Mouse (Mus musculus): ENCODE results near the gene Gm42906. TPM values are rescaled to one million over a fixed set of nuclear protein-coding genes. Genes with fewer than 3 reads are reported as not detected.

Gene Gm42906
- total and polyA plus RNA-seq, 3 experiments: not detected

- no peak overlapping the region for H3K4me3 ChIP-seq (replicated peaks in 1 of 3; ENCODE audit: low read depth in 2 of 3, low read length in 2 of 3, poor library complexity in 1 of 3)
- H3K9me3 ChIP-seq (replicated peaks; ENCODE audit: low read length): no peaks in the 10 kb centered on the region
- H3K36me3 ChIP-seq (replicated peaks in 1 of 2; ENCODE audit: control insufficient read depth in 1 of 2, insufficient read depth in 1 of 2, low read length in 1 of 2): no peaks in the 10 kb centered on the region
- no peak overlapping the region for H3K27ac ChIP-seq (ENCODE audit: insufficient read depth, low read depth)
- H3K4me1 ChIP-seq (ENCODE audit: control insufficient read depth in 1 of 2, insufficient read depth in 2 of 2): 0 out of 4 replicates have a peak, but pooled peaks cover 0 to 3% of the 10 kb centered on the region in 2 experiments
- no peak for DNase-seq (ENCODE audit: extremely low read depth)
- H3K79me2 ChIP-seq (replicated peaks; ENCODE audit: control insufficient read depth, extremely low read depth, insufficient read depth, poor library complexity, severe bottlenecking): no peaks in the 10 kb centered on the region
- H3K9ac ChIP-seq (ENCODE audit: insufficient read depth, low read depth): no peak overlapping the region
- no peaks in the 10 kb centered on the region for H3K27me3 ChIP-seq (replicated peaks)
- TF ChIP-seq NELFE (IDR thresholded peaks at IDR 0.05; ENCODE audit: low read depth, low read length) (no peak), CTCF (conservative IDR thresholded peaks at IDR 0.05 in 1 of 2, IDR thresholded peaks at IDR 0.05 in 1 of 2; ENCODE audit: low read depth in 2 of 2, low read length in 2 of 2) (no peak), ETS1 (conservative IDR thresholded peaks at IDR 0.05; ENCODE audit: low read depth, low read length) (no peak), MAZ (IDR thresholded peaks at IDR 0.05; ENCODE audit: low read depth, low read length) (no peak), CHD1 (IDR thresholded peaks at IDR 0.05; ENCODE audit: low read depth, low read length) (no peak), POLR2AphosphoS2 (IDR thresholded peaks at IDR 0.05; ENCODE audit: low read depth, low read length) (no peak), ZMIZ1 (IDR thresholded peaks at IDR 0.05; ENCODE audit: low read depth, low read length) (no peak), RAD21 (IDR thresholded peaks at IDR 0.05; ENCODE audit: low read depth, low read length) (no peak), SMC3 (IDR thresholded peaks at IDR 0.05; ENCODE audit: low read depth, low read length) (no peak), POLR2A (IDR thresholded peaks at IDR 0.05; ENCODE audit: low read depth, low read length) (no peak)
- in situ Hi-C loops (cut with MboI; ENCODE audit: low pct_ligation_motif_present, low pct_unique_long_range_greater_than_20kb, low sequenced_read_pairs): no loop called here
- dilution Hi-C loops (cut with MboI; ENCODE audit: extremely low pct_ligation_motif_present, extremely low pct_unique_long_range_greater_than_20kb, low sequenced_read_pairs): no loop called here
- no peak overlapping the region for H3K4me2 ChIP-seq (ENCODE audit: insufficient read depth, low read depth, poor library complexity, severe bottlenecking)
Measured at GRCm38 (mm10) chr5:151188659-151189058, 239.3 kb downstream of the Gm42906 start.

- no peaks in the 10 kb centered on the region for H3K79me2 ChIP-seq (replicated peaks; ENCODE audit: control insufficient read depth, extremely low read depth, insufficient read depth, poor library complexity, severe bottlenecking)
- no peaks in the 10 kb centered on the region for H3K9me3 ChIP-seq (replicated peaks; ENCODE audit: low read length)
- no peaks in the 10 kb centered on the region for H3K27me3 ChIP-seq (replicated peaks)
- TF ChIP-seq ETS1 (conservative IDR thresholded peaks at IDR 0.05; ENCODE audit: low read depth, low read length): no peak
- TF ChIP-seq MXI1 (IDR thresholded peaks at IDR 0.05; ENCODE audit: low read depth, low read length): no peak
- no peak for TF ChIP-seq BHLHE40 (IDR thresholded peaks at IDR 0.05; ENCODE audit: low read depth, low read length)
- TF ChIP-seq UBTF (IDR thresholded peaks at IDR 0.05; ENCODE audit: low read depth, low read length): no peak
- no peak for TF ChIP-seq MAX (IDR thresholded peaks at IDR 0.05; ENCODE audit: low read length)
- no peak for TF ChIP-seq MAZ (IDR thresholded peaks at IDR 0.05; ENCODE audit: low read depth, low read length)
- TF ChIP-seq NELFE (IDR thresholded peaks at IDR 0.05; ENCODE audit: low read depth, low read length): no peak
- no peak for TF ChIP-seq SMC3 (IDR thresholded peaks at IDR 0.05; ENCODE audit: low read depth, low read length)
- no peak for TF ChIP-seq ZC3H11A (IDR thresholded peaks at IDR 0.05; ENCODE audit: low read depth, low read length)
- no peak for TF ChIP-seq ELF1 (IDR thresholded peaks at IDR 0.05; ENCODE audit: low read depth, low read length)
- TF ChIP-seq IRF4 (IDR thresholded peaks at IDR 0.05; ENCODE audit: low read depth, low read length): no peak
- no peak for DNase-seq (ENCODE audit: extremely low read depth)
- no peaks in the 10 kb centered on the region for H3K36me3 ChIP-seq (replicated peaks in 1 of 2; ENCODE audit: control insufficient read depth in 1 of 2, insufficient read depth in 1 of 2, low read length in 1 of 2)
- H3K4me3 ChIP-seq (replicated peaks in 1 of 3; ENCODE audit: low read depth in 2 of 3, low read length in 2 of 3, poor library complexity in 1 of 3): no peak overlapping the region
- H3K27ac ChIP-seq (ENCODE audit: insufficient read depth, low read depth): no peak overlapping the region
- in situ Hi-C loops (cut with MboI; ENCODE audit: low pct_ligation_motif_present, low pct_unique_long_range_greater_than_20kb, low sequenced_read_pairs): no loop called here
- H3K4me1 ChIP-seq (ENCODE audit: control insufficient read depth in 1 of 2, insufficient read depth in 2 of 2): 0 out of 4 replicates have a peak, but pooled peaks cover 0 to 3% of the 10 kb centered on the region in 2 experiments
- H3K4me2 ChIP-seq (ENCODE audit: insufficient read depth, low read depth, poor library complexity, severe bottlenecking): no peak overlapping the region
- no peak overlapping the region for H3K9ac ChIP-seq (ENCODE audit: insufficient read depth, low read depth)
- dilution Hi-C loops (cut with MboI; ENCODE audit: extremely low pct_ligation_motif_present, extremely low pct_unique_long_range_greater_than_20kb, low sequenced_read_pairs): no loop called here
Measured at GRCm38 (mm10) chr5:151187336-151187735, 240.6 kb downstream of the Gm42906 start.
